Mouse (Mus musculus): ENCODE results near the gene Hrk. TPM values are rescaled to one million over a fixed set of nuclear protein-coding genes. Genes with fewer than 3 reads are reported as not detected.

Hrk gene
- polyA plus RNA-seq, 1 experiment from 2014 or later = 1.4 TPM

DNA sequence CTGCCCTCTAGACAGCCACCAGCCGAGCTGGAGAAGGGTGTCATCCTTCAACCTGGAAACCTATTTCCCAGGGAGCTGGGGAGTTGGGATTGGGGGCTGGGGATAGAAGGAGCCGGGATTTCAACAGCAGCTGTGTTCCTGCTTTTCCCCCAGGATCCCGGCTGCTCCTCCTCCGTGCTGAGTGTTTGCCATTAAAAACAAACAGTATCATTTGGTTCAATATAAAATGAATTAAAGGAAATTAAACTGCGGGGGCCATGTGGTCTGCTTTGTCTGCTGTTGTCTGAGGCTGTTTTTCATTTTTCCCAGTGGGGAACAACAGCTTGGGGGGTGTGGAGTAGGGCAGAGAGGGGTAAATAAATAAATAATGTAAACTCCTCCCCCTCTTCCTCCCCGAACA is 53.0 kb downstream of the Hrk start:
- H3K27ac ChIP-seq (replicated peaks; ENCODE audit: low read depth, low read length) = no peak overlapping the region
- H3K27me3 ChIP-seq (ENCODE audit: control insufficient read depth, insufficient read depth, low read length) = no peaks in the 10 kb centered on the region
- no peak overlapping the region for H3K4me2 ChIP-seq (ENCODE audit: low read length)
- ATAC-seq (ENCODE audit: low FRiP score, low TSS enrichment) = no peak
- no peak for DNase-seq
- H3K4me3 ChIP-seq (replicated peaks; ENCODE audit: low read depth, low read length) = no peak overlapping the region
- peaks cover 14% of the 10 kb centered on the region for H3K4me1 ChIP-seq (ENCODE audit: control insufficient read depth, insufficient read depth, low read length)
- peaks cover 44% of the 10 kb centered on the region for H3K36me3 ChIP-seq (ENCODE audit: control insufficient read depth, insufficient read depth, low read length)
- H3K9me3 ChIP-seq (ENCODE audit: control insufficient read depth, low read length) = no peaks in the 10 kb centered on the region
- 79% methylated on average over 6 of the region's 6 CpGs for WGBS
- no peak overlapping the region for H3K9ac ChIP-seq (replicated peaks; ENCODE audit: low read length)

DNA sequence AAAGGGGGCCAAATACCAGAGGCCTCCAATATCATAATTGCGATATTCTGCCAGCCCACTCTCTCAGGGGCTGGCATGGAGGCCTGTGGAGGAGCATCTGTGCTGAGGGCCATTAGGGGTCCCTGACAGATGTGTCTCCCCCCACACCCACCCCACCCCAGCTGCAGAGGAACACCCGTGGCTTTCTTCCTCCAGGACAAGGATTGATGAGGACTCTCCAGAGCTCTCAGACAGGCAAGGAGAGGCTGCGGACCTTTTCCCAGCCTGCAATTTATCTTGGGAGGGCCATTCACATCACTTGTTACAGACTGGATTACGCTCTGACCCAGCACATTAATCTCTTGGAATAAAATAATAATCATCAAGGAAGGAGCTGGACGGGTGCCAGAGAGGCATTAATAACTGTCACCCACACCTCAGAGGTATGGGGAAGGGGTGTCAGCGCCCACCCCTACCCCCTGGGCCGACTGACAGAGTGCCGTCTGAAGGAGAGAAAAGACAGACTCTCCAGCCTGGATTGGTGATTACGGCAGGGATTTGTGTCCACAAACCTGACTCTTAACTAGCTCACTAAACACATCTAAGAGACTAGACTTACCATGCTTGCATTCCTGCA is 58.8 kb downstream of the Hrk start:
- no peak overlapping the region for H3K4me3 ChIP-seq (replicated peaks; ENCODE audit: low read depth, low read length)
- no peak overlapping the region for H3K4me2 ChIP-seq (ENCODE audit: low read length)
- 77% methylated on average over 9 of the region's 9 CpGs for WGBS
- no peak overlapping the region for H3K27ac ChIP-seq (replicated peaks; ENCODE audit: low read depth, low read length)
- DNase-seq (no peak), ATAC-seq (ENCODE audit: low FRiP score, low TSS enrichment) (no peak)
- no peak overlapping the region for H3K9ac ChIP-seq (replicated peaks; ENCODE audit: low read length)
- no peaks in the 10 kb centered on the region for H3K27me3 ChIP-seq (ENCODE audit: control insufficient read depth, insufficient read depth, low read length)
- no peaks in the 10 kb centered on the region for H3K4me1 ChIP-seq (ENCODE audit: control insufficient read depth, insufficient read depth, low read length)
- no peaks in the 10 kb centered on the region for H3K9me3 ChIP-seq (ENCODE audit: control insufficient read depth, low read length)
- H3K36me3 ChIP-seq (ENCODE audit: control insufficient read depth, insufficient read depth, low read length) = peaks cover 66% of the 10 kb centered on the region

DNA sequence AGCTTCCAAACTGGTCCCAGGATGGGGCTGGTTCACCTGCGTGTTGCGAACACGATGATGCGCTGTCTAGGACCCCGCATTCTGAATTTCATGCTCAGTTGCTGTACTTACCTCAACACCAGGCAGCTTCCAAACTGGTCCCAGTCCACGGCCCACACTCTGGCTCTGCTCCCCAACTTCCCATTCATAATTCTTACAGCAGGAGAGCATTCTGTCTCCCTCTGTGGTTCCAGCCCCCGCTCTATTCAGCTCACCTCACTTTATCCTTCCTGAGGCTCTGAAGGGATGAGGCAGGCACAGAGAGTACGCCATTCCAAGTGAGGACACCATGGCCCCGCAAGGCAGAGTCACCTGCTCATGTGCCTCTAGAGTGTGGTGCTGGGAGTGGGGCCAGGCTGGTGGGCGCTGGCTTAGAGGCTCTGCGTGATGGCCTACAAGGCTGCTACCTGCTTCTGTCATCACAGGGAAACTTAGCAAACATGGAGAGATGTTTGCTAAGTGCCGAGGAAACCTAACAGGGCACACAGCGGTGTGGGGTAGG is 65.7 kb downstream of the Hrk start:
- no peak for DNase-seq
- no peak overlapping the region for H3K9ac ChIP-seq (replicated peaks; ENCODE audit: low read length)
- H3K36me3 ChIP-seq (ENCODE audit: control insufficient read depth, insufficient read depth, low read length) = peaks cover 91% of the 10 kb centered on the region
- no peak for ATAC-seq (ENCODE audit: low FRiP score, low TSS enrichment)
- H3K9me3 ChIP-seq (ENCODE audit: control insufficient read depth, low read length) = no peaks in the 10 kb centered on the region
- H3K4me2 ChIP-seq (ENCODE audit: low read length) = no peak overlapping the region
- H3K27ac ChIP-seq (replicated peaks; ENCODE audit: low read depth, low read length) = no peak overlapping the region
- H3K4me3 ChIP-seq (replicated peaks; ENCODE audit: low read depth, low read length) = no peak overlapping the region
- no peaks in the 10 kb centered on the region for H3K27me3 ChIP-seq (ENCODE audit: control insufficient read depth, insufficient read depth, low read length)
- no peaks in the 10 kb centered on the region for H3K4me1 ChIP-seq (ENCODE audit: control insufficient read depth, insufficient read depth, low read length)
- 94% methylated on average over 13 of the region's 13 CpGs for WGBS

DNA sequence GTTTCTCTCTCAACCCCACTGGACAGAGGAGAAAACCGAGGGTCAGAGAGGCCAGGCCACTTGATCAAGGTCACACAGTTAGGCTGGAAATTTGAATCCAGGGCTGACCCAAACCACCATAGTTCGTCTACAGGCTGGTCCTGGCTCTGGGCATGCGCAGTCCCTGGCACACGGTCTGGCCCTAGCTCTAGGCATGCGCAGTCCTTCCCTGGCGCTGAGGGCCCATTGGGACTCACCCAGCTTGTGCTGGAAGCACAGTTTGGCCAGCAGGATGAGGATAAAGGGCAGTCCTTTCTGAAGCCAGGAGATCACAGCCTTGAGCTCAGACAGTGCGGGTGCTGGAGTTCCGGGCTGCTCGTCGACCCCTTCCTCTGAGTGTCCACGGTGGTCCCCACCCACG is 72.4 kb downstream of the Hrk start:
- Histone ChIP-seq H3K4me2 (ENCODE audit: low read length) (no peak overlapping the region), H3K9me3 (ENCODE audit: control insufficient read depth, low read length) (no peaks in the 10 kb centered on the region), H3K36me3 (ENCODE audit: control insufficient read depth, insufficient read depth, low read length) (peaks cover 84% of the 10 kb centered on the region), H3K9ac (replicated peaks; ENCODE audit: low read length) (no peak overlapping the region), H3K4me3 (replicated peaks; ENCODE audit: low read depth, low read length) (no peak overlapping the region), H3K27ac (replicated peaks; ENCODE audit: low read depth, low read length) (no peak overlapping the region), H3K27me3 (ENCODE audit: control insufficient read depth, insufficient read depth, low read length) (no peaks in the 10 kb centered on the region), H3K4me1 (ENCODE audit: control insufficient read depth, insufficient read depth, low read length) (no peaks in the 10 kb centered on the region)
- DNase-seq (no peak), ATAC-seq (ENCODE audit: low FRiP score, low TSS enrichment) (no peak)
- WGBS = 83% methylated on average over 12 of the region's 12 CpGs

Other genes starting within 250 kb of the Hrk start
- 128 and 163 TPM in 2 replicates for gene Fbxo21, start 187.9 kb upstream of the Hrk start, polyA plus RNA-seq (2014; fragmentation: Nextera tagmentation; extraction: Ambion mirVana)
- gene Tesc, start 136.9 kb upstream of the Hrk start, polyA plus RNA-seq (2014; fragmentation: Nextera tagmentation; extraction: Ambion mirVana) = 4.4 and 4.9 TPM in 2 replicates
- gene Fbxw8, start 9.2 kb upstream of the Hrk start, polyA plus RNA-seq (2014; fragmentation: Nextera tagmentation; extraction: Ambion mirVana) = 21.4 and 21.6 TPM in 2 replicates
- gene Rnft2, start 80.5 kb downstream of the Hrk start, polyA plus RNA-seq (2014; fragmentation: Nextera tagmentation; extraction: Ambion mirVana) = 14.8 and 16.4 TPM in 2 replicates
- 17.2 and 17.6 TPM in 2 replicates for gene 2410131K14Rik, start 80.6 kb downstream of the Hrk start, polyA plus RNA-seq (2014; fragmentation: Nextera tagmentation; extraction: Ambion mirVana)